Mouse (Mus musculus): ENCODE results near the gene Apba2.

DNA sequence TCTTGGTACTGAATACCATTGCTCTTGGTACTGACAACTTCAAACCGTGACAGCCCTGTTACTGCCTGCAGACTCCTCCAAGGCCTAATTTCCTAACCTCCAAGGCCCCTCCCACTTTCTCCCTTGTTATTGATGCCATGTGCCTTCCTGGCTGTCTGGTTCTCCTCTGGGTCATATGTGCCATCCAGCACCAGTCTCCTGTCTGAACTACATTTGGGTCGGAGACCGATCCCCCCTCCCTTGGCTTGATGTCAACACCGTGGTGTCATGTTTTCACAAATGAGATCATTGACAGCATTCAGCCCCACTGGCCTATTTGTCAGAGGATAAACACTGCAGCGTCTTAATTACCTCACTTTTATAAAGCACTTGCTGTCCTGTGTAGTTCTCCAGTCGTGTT lies 144.5 kb downstream of the Apba2 start:
- TF ChIP-seq CTCF (IDR thresholded peaks at IDR 0.05; ENCODE audit: insufficient read depth, low read depth, low read length): no peak
- TF ChIP-seq POLR2A (IDR thresholded peaks at IDR 0.05; ENCODE audit: insufficient read depth, low read depth, low read length): no peak

Data from olfactory bulb, adult 2 months (tissue).